Mouse (Mus musculus) neural tube, embryonic 15.5 days (tissue): ENCODE data around the gene Tead3. TPM values are rescaled to one million over a fixed set of nuclear protein-coding genes. Genes with fewer than 3 reads are reported as not detected.
A peak's percentile ranks its signal among the peaks of the same experiment; 100 is the strongest.
"Not testable (repeated sequence)": the region's sequence is repeated elsewhere in the genome, so short reads cannot be mapped to it uniquely, and the experiment has no call there.

Source experiments
- ATAC-seq: fragments of 200-750 bp; cut with Nextera tagmentation; 2 replicates; pipeline ENCODE4 v1.8.0; 2017; ENCODE audit warnings: mild to moderate bottlenecking, moderate TSS enrichment, moderate library complexity; ENCODE audit not compliant: low FRiP score
- H3K27ac ChIP-seq: fragments of 300-500 bp; sonication (generic); replicated peaks from 2 replicates; pipeline ENCODE4 v1.5.1; 2015; ENCODE audit warnings: mild to moderate bottlenecking, inconsistent platforms
- H3K27me3 ChIP-seq: fragments of 300-500 bp; sonication (generic); replicated peaks from 2 replicates; pipeline ENCODE4 v1.6.1; 2015; ENCODE audit warnings: inconsistent platforms
- H3K36me3 ChIP-seq: fragments of 300-500 bp; sonication (generic); 2 replicates; pipeline ENCODE4 v1.6.1; 2015; ENCODE audit warnings: inconsistent platforms
- H3K4me1 ChIP-seq: fragments of 300-500 bp; sonication (generic); 2 replicates; pipeline ENCODE4 v1.6.1; 2015; ENCODE audit warnings: inconsistent platforms
- H3K4me2 ChIP-seq: fragments of 300-500 bp; sonication (generic); 2 replicates; pipeline ENCODE4 v1.6.1; 2015; ENCODE audit warnings: inconsistent platforms, mild to moderate bottlenecking, moderate library complexity
- H3K4me3 ChIP-seq: fragments of 300-500 bp; sonication (generic); replicated peaks from 2 replicates; pipeline ENCODE4 v1.5.1; 2015; ENCODE audit warnings: mild to moderate bottlenecking, inconsistent platforms
- H3K9ac ChIP-seq: fragments of 300-500 bp; sonication (generic); replicated peaks from 2 replicates; pipeline ENCODE4 v1.6.1; 2015; ENCODE audit warnings: mild to moderate bottlenecking, inconsistent platforms
- H3K9me3 ChIP-seq: fragments of 300-500 bp; sonication (generic); replicated peaks from 2 replicates; pipeline ENCODE4 v1.6.1; 2016; ENCODE audit warnings: inconsistent platforms
- WGBS: fragments of 180-500 bp; shearing (Covaris S2); methylation state at CpG from one replicate; pipeline ENCODE4 v1.1.7; 2015; ENCODE audit warnings: mixed read lengths; 5-methylcytosine and 5-hydroxymethylcytosine counted together
- polyA plus RNA-seq: library from polyadenylated mRNA; unstranded; fragments of >200 nt; fragmentation: Nextera tagmentation; extraction: Ambion mirVana; gene quantifications from 2 replicates; pipeline ENCODE4 v1.2.1, GENCODE M21; 2015

Gene Tead3
- polyA plus RNA-seq, 1 experiment from 2014 or later = 1.5 TPM

DNA sequence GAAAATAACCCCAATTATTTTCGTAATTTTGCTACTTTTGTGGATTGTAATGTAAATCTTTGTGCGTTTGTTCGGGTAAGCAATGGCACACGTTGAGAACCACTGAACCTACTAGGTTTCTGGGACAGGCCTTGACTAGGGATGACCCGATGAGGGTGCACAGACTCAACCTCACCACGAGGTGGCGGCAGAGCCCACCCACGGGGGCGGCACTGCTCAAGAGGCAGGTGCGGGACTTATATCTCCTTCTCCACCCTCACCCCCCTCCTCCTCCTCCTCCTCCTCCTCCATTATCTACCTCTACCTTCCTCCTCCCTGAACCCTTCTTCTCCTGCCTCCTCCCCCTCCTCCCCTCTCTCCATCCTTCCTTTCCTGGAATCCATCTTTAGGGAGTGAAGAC, 23.2 kb upstream of the Tead3 start:
- WGBS = 12% methylated on average over 10 of the region's 10 CpGs
- Histone ChIP-seq H3K4me2 (no peak overlapping the region), H3K27me3 (peaks cover 46% of the 10 kb centered on the region), H3K9ac (no peak overlapping the region), H3K9me3 (no peaks in the 10 kb centered on the region), H3K4me3 (no peak overlapping the region), H3K4me1 (no peaks in the 10 kb centered on the region), H3K36me3 (no peaks in the 10 kb centered on the region), H3K27ac (no peak overlapping the region)
- no peak for ATAC-seq

DNA sequence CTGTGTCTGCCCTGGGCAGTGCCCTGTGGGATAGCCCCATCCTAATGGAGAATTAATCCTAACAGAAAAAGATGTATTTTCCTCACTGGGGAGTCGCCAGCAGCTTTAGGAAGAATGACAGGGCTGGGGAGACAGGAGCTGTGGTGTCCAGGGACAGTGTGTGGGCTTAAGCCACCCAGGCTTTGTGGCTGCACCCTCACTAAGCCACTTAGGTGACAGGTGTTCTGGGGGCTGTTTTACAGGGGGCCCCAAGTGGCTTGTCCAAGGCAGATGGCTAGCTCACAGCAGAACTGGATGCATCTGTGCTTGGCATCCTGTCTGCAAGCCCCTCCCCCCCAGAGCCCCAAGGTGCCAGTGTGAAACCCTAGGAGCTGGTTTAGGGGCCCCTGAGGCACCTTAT, 21.3 kb upstream of the Tead3 start:
- no peaks in the 10 kb centered on the region for H3K4me1 ChIP-seq
- no peak overlapping the region for H3K27ac ChIP-seq
- H3K9me3 ChIP-seq = no peaks in the 10 kb centered on the region
- peaks cover 40% of the 10 kb centered on the region for H3K27me3 ChIP-seq
- no peak overlapping the region for H3K9ac ChIP-seq
- H3K4me2 ChIP-seq = no peak overlapping the region
- H3K4me3 ChIP-seq = no peak overlapping the region
- 70% methylated on average over 1 of the region's 1 CpGs for WGBS
- no peaks in the 10 kb centered on the region for H3K36me3 ChIP-seq
- no peak for ATAC-seq

DNA sequence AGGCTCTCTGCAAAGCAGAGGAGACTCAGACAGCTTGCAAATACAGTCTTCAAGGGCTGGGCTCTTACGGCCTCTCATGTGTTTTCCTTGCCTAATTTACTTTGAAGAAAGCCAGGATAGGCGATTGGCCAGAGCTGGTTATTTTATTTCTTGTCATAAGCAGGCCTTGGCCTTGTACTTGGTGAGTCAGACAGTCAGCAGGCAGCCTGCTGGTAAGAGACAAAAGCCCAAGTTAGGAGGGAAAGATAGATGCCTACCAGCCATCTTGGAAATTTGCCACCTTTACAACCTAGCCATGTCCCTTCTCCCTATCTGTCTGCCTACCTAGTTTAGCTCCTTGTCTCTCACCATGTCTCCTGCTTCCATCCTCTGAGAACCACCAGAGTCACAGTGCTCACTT, 20.7 kb upstream of the Tead3 start:
- Histone ChIP-seq H3K9me3 (no peaks in the 10 kb centered on the region), H3K4me3 (no peak overlapping the region), H3K4me2 (no peak overlapping the region), H3K27me3 (peaks cover 35% of the 10 kb centered on the region), H3K27ac (no peak overlapping the region), H3K9ac (no peak overlapping the region), H3K36me3 (no peaks in the 10 kb centered on the region), H3K4me1 (no peaks in the 10 kb centered on the region)
- ATAC-seq = no peak
- WGBS = 68% methylated on average over 2 of the region's 2 CpGs

DNA sequence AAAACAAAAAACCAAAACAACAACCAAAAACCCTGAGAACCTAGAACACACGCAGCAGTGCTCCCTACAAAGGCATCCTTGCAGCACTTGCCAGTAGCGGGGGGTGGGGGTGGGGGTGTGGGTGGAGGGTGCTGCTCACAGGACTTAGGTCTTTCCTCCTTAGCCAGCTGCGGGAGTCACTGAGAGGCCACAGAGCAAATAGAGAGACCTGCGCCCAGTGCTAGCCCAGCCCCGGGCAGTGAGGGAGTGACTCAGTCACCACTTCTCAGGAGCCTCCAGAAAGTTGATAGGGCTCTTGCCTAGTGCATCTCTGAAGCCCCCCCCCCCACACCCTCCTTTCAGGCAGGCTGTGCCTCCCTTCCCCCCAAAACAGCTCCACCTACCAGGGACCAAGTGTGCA, 18.4 kb upstream of the Tead3 start:
- Histone ChIP-seq H3K4me1 (peaks cover 8% of the 10 kb centered on the region), H3K27me3 (peaks cover 33% of the 10 kb centered on the region), H3K9me3 (no peaks in the 10 kb centered on the region), H3K4me2 (no peak overlapping the region), H3K27ac (no peak overlapping the region), H3K4me3 (no peak overlapping the region), H3K36me3 (no peaks in the 10 kb centered on the region), H3K9ac (no peak overlapping the region)
- WGBS = 83% methylated on average over 5 of the region's 5 CpGs
- no peak for ATAC-seq

DNA sequence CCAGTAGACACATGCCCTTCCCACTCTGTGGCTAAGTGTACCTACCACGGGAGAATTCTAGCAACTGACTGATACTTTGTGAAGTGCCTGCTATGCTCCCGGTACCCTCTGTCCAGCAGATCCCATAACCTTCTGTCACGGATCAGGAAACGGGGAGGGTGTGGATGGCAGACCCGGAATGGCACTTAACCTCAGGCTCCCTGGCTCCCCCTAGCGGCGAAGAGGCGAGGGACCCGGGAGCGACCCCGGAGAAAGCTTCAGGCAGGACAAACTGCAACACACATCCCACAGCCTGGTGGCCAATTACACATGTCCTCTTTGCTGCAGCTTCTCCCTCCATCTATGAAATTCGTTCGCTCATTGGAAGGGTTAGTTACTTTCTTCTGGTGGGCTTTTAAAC, 17.8 kb upstream of the Tead3 start:
- H3K4me2 ChIP-seq = no peak overlapping the region
- no peaks in the 10 kb centered on the region for H3K36me3 ChIP-seq
- no peak overlapping the region for H3K9ac ChIP-seq
- no peak for ATAC-seq
- H3K4me1 ChIP-seq = peaks cover 14% of the 10 kb centered on the region
- H3K9me3 ChIP-seq = no peaks in the 10 kb centered on the region
- WGBS = 6% methylated on average over 13 of the region's 13 CpGs
- no peak overlapping the region for H3K27ac ChIP-seq
- H3K4me3 ChIP-seq = no peak overlapping the region
- H3K27me3 ChIP-seq = peaks cover 33% of the 10 kb centered on the region

DNA sequence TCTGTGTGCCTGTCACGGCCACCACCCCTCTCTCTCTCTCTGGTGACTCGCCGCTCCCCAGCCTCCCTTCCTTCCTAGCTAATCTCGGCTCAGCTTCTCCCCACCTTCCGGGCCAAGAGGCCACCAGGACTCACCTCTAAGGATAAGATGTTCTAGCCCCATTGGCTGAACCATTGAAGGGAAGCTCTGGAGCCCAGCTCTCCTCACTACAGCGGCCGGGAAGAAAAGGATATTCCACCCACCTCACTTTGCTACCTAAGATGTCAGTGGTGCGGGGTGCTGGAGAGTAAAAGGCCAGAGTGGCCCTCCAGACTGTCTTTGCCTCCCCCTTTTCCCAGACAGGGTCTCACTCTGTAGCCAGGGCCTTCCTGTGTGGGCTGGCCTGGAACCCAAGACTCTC, 14.5 kb upstream of the Tead3 start, which contains the start of gene Tulp1:
TSS of gene Tulp1 (minus strand) at position 101 of the 400 bp plus-strand sequence.
- no peak for ATAC-seq
- no peak within 1 kb of the TSS for H3K27ac ChIP-seq
- H3K9ac ChIP-seq = 0 out of 2 replicates have a peak within 1 kb of the TSS, but pooled peaks have one; percentile 10
- WGBS = 20% methylated on average over 8 of the region's 8 CpGs
- H3K4me2 ChIP-seq = peak within 1 kb of the TSS; percentile 45
- no peaks in the 10 kb centered on the region for H3K9me3 ChIP-seq
- H3K27me3 ChIP-seq = peaks cover 55% of the 10 kb centered on the region
- no peaks in the 10 kb centered on the region for H3K36me3 ChIP-seq
- peaks cover 27% of the 10 kb centered on the region for H3K4me1 ChIP-seq
- H3K4me3 ChIP-seq = peak within 1 kb of the TSS; percentile 17

GRCm38 (mm10) chr17:28363507-28363906, 12.9 kb upstream of the Tead3 start:
- Histone ChIP-seq H3K4me3 (no peak overlapping the region), H3K9me3 (no peaks in the 10 kb centered on the region), H3K4me1 (peaks cover 27% of the 10 kb centered on the region), H3K27me3 (peaks cover 67% of the 10 kb centered on the region), H3K27ac (no peak overlapping the region), H3K36me3 (no peaks in the 10 kb centered on the region), H3K4me2 (no peak overlapping the region), H3K9ac (no peak overlapping the region)
- ATAC-seq = no peak
- WGBS = 5% methylated on average over 6 of the region's 6 CpGs

DNA sequence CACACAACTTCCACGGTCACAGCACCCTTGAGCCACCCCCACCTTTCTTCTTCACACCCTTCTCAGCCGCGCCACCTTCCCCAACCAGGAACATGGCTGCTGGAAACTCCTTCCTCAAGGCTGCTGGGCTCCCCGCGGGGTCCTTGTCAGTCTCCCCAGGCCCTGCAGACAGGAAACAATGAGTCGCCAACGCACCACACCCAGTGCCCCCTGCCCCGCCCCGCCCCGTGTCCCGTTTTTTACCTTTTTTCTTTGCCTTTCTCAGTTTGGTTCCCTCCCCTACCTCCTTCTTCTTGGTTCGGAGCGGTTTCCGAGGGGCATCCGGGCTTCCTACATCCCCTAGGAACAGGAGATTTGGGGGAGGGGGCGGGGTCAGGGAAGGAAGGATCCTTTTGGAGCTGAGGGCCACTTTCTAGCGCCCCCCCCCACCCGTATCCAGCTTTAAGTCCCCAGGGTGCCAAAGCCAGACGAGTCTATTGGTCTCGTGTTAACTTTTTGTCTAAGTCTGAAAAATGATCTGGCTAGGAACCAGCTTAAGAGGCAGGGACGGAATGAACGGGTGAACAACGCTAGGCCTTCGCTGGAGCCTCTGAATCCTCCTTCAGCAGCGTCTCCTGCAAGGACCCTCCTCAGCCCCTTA, 12.2 kb upstream of the Tead3 start:
- Histone ChIP-seq H3K4me1 (peaks cover 27% of the 10 kb centered on the region), H3K4me3 (peak overlapping the region; percentile 26), H3K36me3 (no peaks in the 10 kb centered on the region), H3K4me2 (peak overlapping the region; percentile 61), H3K9ac (no peak overlapping the region), H3K27me3 (peaks cover 71% of the 10 kb centered on the region), H3K9me3 (no peaks in the 10 kb centered on the region), H3K27ac (no peak overlapping the region)
- WGBS = 3% methylated on average over 25 of the region's 25 CpGs
- ATAC-seq = no peak

- H3K4me2 ChIP-seq = peak overlapping the region; percentile 61
- no peak for ATAC-seq
- H3K4me1 ChIP-seq = peaks cover 27% of the 10 kb centered on the region
- H3K9me3 ChIP-seq = no peaks in the 10 kb centered on the region
- no peaks in the 10 kb centered on the region for H3K36me3 ChIP-seq
- peaks cover 71% of the 10 kb centered on the region for H3K27me3 ChIP-seq
- H3K27ac ChIP-seq = no peak overlapping the region
- 31% methylated on average over 11 of the region's 11 CpGs for WGBS
- peak overlapping the region; percentile 26 for H3K4me3 ChIP-seq
- H3K9ac ChIP-seq = no peak overlapping the region
These were observed 11.5 kb upstream of the Tead3 start for GRCm38 (mm10) chr17:28361921-28362652.

- WGBS = 83% methylated on average over 9 of the region's 9 CpGs
- Histone ChIP-seq H3K4me2 (no peak overlapping the region), H3K4me3 (no peak overlapping the region), H3K4me1 (peaks cover 27% of the 10 kb centered on the region), H3K36me3 (no peaks in the 10 kb centered on the region), H3K27ac (no peak overlapping the region), H3K27me3 (peaks cover 66% of the 10 kb centered on the region), H3K9me3 (no peaks in the 10 kb centered on the region), H3K9ac (no peak overlapping the region)
- no peak for ATAC-seq
These were observed 10.1 kb upstream of the Tead3 start for GRCm38 (mm10) chr17:28360531-28361277.

DNA sequence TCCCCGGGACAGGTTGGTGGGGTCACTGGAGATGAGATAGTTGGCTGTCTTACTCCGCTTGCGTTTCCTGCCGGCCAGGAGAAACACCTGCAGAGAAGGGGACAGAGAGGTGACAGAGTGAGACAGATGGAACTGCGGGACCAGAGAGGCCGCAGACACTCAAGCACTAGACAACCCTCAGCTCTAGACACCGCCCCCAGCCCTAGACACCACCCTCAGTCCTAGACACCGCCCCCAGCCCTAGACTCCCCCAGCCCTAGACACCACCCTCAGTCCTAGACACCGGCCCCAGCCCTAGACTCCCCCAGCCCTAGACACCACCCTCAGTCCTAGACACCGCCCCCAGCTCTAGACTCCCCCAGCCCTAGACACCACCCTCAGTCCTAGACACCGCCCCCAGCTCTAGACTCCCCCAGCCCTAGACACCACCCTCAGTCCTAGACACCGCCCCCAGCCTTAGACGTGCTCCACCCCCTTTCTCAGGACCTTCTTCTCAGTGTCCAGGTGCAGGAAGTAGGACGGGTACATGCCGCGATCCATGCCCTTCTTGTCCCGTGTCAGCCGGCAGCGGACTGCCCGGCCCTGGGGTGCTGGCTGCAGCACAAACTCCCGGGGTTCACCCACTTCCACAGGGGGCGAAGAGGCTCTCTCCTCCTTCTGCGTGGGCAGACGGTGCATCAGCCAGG, 8.1 kb upstream of the Tead3 start:
- H3K27ac ChIP-seq, H3K36me3 ChIP-seq, H3K4me3 ChIP-seq, H3K4me2 ChIP-seq, H3K9me3 ChIP-seq, ATAC-seq, H3K9ac ChIP-seq: not testable (repeated sequence)
- H3K4me1 ChIP-seq = peaks cover 15% of the 10 kb centered on the region
- WGBS = 21% methylated on average over 24 of the region's 24 CpGs
- peaks cover 47% of the 10 kb centered on the region for H3K27me3 ChIP-seq
